Mouse (Mus musculus) embryonic stem cell, embryonic (primary cell): Measurements from ENCODE around the gene Slc35c1.

ENCODE experiments used
- CTCF ChIA-PET, 4 experiments: fragments of 300-600 bp in 2 of 4; fragments of 350-600 bp in 2 of 4; sonication (Branson Sonifier 250); formaldehyde crosslinking; loops; one replicate each; lab custom pipeline; 2022; ENCODE audit warnings: inconsistent platforms in 2 of 4; lab: Charles Lee
- POLR2A ChIA-PET, 4 experiments: fragments of 300-600 bp in 2 of 4; fragments of 350-600 bp in 2 of 4; sonication (Branson Sonifier 250); formaldehyde crosslinking; loops; one replicate each; lab custom pipeline; 2022; ENCODE audit warnings: antibody characterized with exemption in 4 of 4, inconsistent platforms in 1 of 4; lab: Charles Lee

Gene Slc35c1

DNA sequence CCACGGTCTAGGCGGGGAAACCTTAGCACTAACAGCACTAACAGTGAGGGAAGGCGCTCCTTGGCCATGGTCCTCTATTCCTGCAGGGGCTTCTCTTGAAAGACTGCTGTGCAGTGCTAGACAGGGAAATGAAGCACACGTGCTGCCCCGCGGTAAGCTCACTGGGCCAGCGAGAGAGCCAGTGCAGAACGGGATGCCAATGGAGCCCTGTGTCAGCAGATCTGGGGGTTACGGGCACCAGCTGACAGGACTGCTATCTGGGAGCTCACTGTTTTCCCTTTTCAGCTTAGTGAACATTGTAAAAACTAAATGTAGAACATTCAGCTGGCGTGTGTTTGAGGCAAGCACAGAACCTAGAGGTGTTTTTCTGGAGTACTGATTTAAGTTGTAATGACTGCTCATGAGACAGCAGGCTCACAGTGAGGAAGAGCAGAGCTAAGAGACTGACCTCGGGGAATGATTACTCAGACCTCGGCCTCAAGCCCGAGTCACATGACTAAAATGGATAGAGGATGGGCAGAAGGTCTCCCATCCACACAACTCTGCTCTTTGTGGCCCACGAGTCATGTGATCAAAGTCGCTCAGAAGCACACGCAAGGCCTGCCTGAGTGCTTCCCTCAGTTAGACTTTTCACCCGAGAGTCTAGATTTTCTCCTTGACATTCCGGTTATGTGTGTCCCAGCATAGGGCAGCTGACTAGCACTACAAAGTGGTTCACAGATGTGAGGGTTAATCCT lies 51.9 kb downstream of the Slc35c1 start:
- POLR2A ChIA-PET = interaction anchor here in 3 of 4 experiments (0.6 to 2.4 kb wide), 7 partner anchors 9 to 37 kb away, joined by 3 to 11 read pairs (median 4); no protein-coding TSS in a partner anchor
- CTCF ChIA-PET = interaction anchor here in 1 of 4 experiments (0.8 to 1.5 kb wide), 2 partner anchors 14 to 66 kb away, joined by 3 to 5 read pairs; no protein-coding TSS in a partner anchor

DNA sequence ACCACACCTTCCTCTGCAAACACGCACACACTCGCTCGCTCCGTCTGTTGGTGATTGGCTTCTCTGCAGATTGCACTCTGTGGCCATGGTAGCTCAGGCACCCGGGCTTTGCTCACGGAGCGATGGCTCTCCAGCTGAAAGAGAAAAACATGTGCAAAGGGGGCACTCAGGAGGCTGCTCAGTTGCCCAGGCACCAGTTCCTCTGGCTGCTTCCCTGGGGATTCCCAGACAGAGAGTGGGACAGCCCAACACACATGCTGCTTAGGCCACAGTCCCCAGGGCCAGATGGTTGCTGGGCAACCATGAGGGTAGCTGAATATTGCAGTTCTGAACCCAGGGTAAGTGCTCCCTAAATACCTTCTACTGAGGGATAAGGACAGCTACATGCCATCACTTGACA lies 54.7 kb downstream of the Slc35c1 start:
- ChIA-PET CTCF (no interaction called here), POLR2A (interaction anchor here in 3 of 4 experiments (0.8 to 1.2 kb wide), 5 partner anchors 10 to 34 kb away, joined by 3 to 4 read pairs (median 3); partner anchors contain the start of gene Large2 (in 1 of the 3))

DNA sequence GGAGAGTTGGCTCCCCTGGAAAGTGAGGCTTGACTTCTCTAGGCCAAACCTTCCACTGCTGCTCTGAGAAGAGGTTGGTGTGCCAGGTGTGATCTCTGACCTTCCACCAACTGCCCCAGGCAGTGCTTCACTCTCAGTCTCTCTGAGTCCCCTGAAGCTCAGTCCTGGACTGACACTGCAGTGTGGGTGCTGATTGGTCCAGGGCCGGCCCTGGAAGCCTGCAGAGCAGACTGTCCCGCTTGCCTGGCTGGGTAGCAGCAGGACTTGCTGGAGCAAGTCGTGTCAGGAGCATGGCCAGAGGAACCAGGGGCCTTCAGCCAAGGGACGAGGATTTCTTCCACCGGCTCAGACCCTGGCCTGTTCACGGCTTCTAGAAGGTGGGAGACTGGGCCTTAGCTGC lies 55.6 kb downstream of the Slc35c1 start:
- ChIA-PET CTCF (no interaction called here), POLR2A (interaction anchor here in 3 of 4 experiments (1.2 to 1.6 kb wide), 3 partner anchors 11 to 20 kb away, joined by 3 to 5 read pairs (median 4); no protein-coding TSS in a partner anchor)

DNA sequence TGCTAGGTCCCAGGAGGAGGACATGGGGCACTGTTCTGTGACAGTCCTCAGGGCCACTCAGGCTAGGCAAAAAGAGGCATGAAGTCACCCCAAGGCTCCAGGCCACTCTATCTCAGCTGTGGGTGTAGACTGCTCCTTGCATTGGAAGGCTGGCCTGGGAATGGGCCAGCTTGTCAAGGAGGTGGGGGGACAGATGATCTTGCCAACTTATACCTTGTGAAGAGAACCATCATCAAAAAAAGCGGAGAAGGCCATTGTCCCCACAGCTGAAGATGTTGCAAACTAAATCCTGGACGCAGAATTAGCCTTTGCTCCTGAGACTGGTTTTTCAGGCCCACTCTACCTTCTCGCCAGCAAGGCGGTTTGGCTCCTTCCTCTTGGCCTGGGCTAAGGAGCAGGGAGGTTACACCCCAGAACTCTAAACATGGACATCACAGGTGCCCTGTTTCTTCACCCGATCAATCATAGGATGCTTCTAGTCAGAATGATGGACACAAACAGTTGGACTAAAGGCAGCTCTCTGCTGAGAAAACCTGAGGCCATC lies 56.5 kb downstream of the Slc35c1 start:
- CTCF ChIA-PET = no interaction called here
- POLR2A ChIA-PET = interaction anchor here in 2 of 4 experiments (0.6 to 1.6 kb wide), 4 partner anchors 21 to 747 kb away, joined by 3 to 5 read pairs (median 4); no protein-coding TSS in a partner anchor
